Mouse (Mus musculus): ENCODE data around the gene Lrrc43. TPM values are rescaled to one million over a fixed set of nuclear protein-coding genes. Genes with fewer than 3 reads are reported as not detected.

Lrrc43 gene
- total and polyA plus RNA-seq, 3 experiments = not detected

- dilution Hi-C loops (cut with MboI; ENCODE audit: extremely low pct_ligation_motif_present, extremely low pct_unique_long_range_greater_than_20kb, low sequenced_read_pairs) (no loop called here), in situ Hi-C loops (cut with MboI; ENCODE audit: low pct_ligation_motif_present, low pct_unique_long_range_greater_than_20kb, low sequenced_read_pairs) (no loop called here)
- no peaks in the 10 kb centered on the region for H3K79me2 ChIP-seq (replicated peaks; ENCODE audit: control insufficient read depth, extremely low read depth, insufficient read depth, poor library complexity, severe bottlenecking)
- no peak for TF ChIP-seq USF2 (conservative IDR thresholded peaks at IDR 0.05; ENCODE audit: low read depth, low read length)
- no peak for TF ChIP-seq JUN (IDR thresholded peaks at IDR 0.05; ENCODE audit: insufficient read depth, low read depth, low read length)
- TF ChIP-seq NRF1 (IDR thresholded peaks at IDR 0.05; ENCODE audit: low read depth, low read length) = no peak
- no peak for TF ChIP-seq POLR2A (IDR thresholded peaks at IDR 0.05; ENCODE audit: low read depth, low read length)
- TF ChIP-seq CTCF (conservative IDR thresholded peaks at IDR 0.05 in 1 of 2, IDR thresholded peaks at IDR 0.05 in 1 of 2; ENCODE audit: low read depth in 2 of 2, low read length in 2 of 2) = no peak
- DNase-seq (ENCODE audit: extremely low read depth) = peak; percentile 71
- H3K4me1 ChIP-seq (ENCODE audit: control insufficient read depth in 1 of 2, insufficient read depth in 2 of 2) = 0 out of 4 replicates have a peak, but pooled peaks cover 0 to 6% of the 10 kb centered on the region in 2 experiments
- H3K9me3 ChIP-seq (replicated peaks; ENCODE audit: low read length) = no peaks in the 10 kb centered on the region
- peaks cover 22% of the 10 kb centered on the region for H3K27me3 ChIP-seq (replicated peaks)
- peaks cover 19 to 34% of the 10 kb centered on the region in 2 experiments for H3K36me3 ChIP-seq (replicated peaks in 1 of 2; ENCODE audit: control insufficient read depth in 1 of 2, insufficient read depth in 1 of 2, low read length in 1 of 2)
- peak overlapping the region; percentile 25 to 55 (median 37) for H3K4me3 ChIP-seq (replicated peaks in 1 of 3; ENCODE audit: low read depth in 2 of 3, low read length in 2 of 3, poor library complexity in 1 of 3)
- H3K9ac ChIP-seq (ENCODE audit: insufficient read depth, low read depth) = peak overlapping the region; percentile 19; the same call in 1 of the 2 replicates
- H3K27ac ChIP-seq (ENCODE audit: insufficient read depth, low read depth) = no peak overlapping the region
- H3K4me2 ChIP-seq (ENCODE audit: insufficient read depth, low read depth, poor library complexity, severe bottlenecking) = peak overlapping the region; percentile 77
These were observed 19.0 kb downstream of the Lrrc43 start for GRCm38 (mm10) chr5:123507936-123508723.

DNA sequence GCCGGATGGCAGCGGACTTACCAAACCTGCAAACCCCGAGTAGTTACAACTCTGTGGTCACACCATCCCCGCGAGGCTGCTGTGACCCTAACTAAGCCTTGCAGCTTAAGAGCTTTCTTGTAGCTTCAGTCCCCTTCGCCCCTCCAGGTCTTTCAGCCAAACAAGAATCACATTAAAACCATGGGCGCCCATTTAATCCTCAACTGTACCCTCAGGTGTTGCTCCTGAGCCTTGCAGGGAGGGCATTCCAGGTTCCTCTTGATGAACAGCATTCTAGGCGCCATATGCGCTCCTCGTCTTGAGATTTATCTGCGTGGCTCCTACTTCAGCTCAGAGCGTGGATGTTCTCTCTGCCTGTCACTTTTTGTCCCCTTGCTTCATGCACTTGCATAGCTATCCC lies 19.8 kb downstream of the Lrrc43 start:
- TF ChIP-seq POLR2A (IDR thresholded peaks at IDR 0.05; ENCODE audit: low read depth, low read length) (no peak), SMC3 (IDR thresholded peaks at IDR 0.05; ENCODE audit: low read depth, low read length) (no peak), BHLHE40 (IDR thresholded peaks at IDR 0.05; ENCODE audit: low read depth, low read length) (no peak), GABPA (IDR thresholded peaks at IDR 0.05; ENCODE audit: insufficient replicate concordance, low read depth, low read length) (no peak), ZNF384 (IDR thresholded peaks at IDR 0.05; ENCODE audit: low read depth, low read length) (no peak), PAX5 (IDR thresholded peaks at IDR 0.05; ENCODE audit: low read length) (no peak), POLR2AphosphoS2 (IDR thresholded peaks at IDR 0.05; ENCODE audit: low read depth, low read length) (no peak), EP300 (IDR thresholded peaks at IDR 0.05; ENCODE audit: low read length) (no peak), JUN (IDR thresholded peaks at IDR 0.05; ENCODE audit: insufficient read depth, low read depth, low read length) (no peak), CHD2 (IDR thresholded peaks at IDR 0.05; ENCODE audit: low read length) (no peak), TCF12 (IDR thresholded peaks at IDR 0.05; ENCODE audit: low read depth, low read length) (no peak)
- peaks cover 19 to 40% of the 10 kb centered on the region in 2 experiments for H3K36me3 ChIP-seq (replicated peaks in 1 of 2; ENCODE audit: control insufficient read depth in 1 of 2, insufficient read depth in 1 of 2, low read length in 1 of 2)
- H3K79me2 ChIP-seq (replicated peaks; ENCODE audit: control insufficient read depth, extremely low read depth, insufficient read depth, poor library complexity, severe bottlenecking) = no peaks in the 10 kb centered on the region
- no peak overlapping the region for H3K4me3 ChIP-seq (replicated peaks in 1 of 3; ENCODE audit: low read depth in 2 of 3, low read length in 2 of 3, poor library complexity in 1 of 3)
- no peak overlapping the region for H3K9ac ChIP-seq (ENCODE audit: insufficient read depth, low read depth)
- no peaks in the 10 kb centered on the region for H3K9me3 ChIP-seq (replicated peaks; ENCODE audit: low read length)
- in situ Hi-C loops (cut with MboI; ENCODE audit: low pct_ligation_motif_present, low pct_unique_long_range_greater_than_20kb, low sequenced_read_pairs) (no loop called here), dilution Hi-C loops (cut with MboI; ENCODE audit: extremely low pct_ligation_motif_present, extremely low pct_unique_long_range_greater_than_20kb, low sequenced_read_pairs) (no loop called here)
- no peak overlapping the region for H3K27ac ChIP-seq (ENCODE audit: insufficient read depth, low read depth)
- peaks cover 18% of the 10 kb centered on the region for H3K27me3 ChIP-seq (replicated peaks)
- DNase-seq (ENCODE audit: extremely low read depth) = no peak
- peak overlapping the region; percentile 77; the same call in 1 of the 2 replicates for H3K4me2 ChIP-seq (ENCODE audit: insufficient read depth, low read depth, poor library complexity, severe bottlenecking)
- H3K4me1 ChIP-seq (ENCODE audit: control insufficient read depth in 1 of 2, insufficient read depth in 2 of 2) = 0 out of 4 replicates have a peak, but pooled peaks cover 0 to 6% of the 10 kb centered on the region in 2 experiments
